Mouse (Mus musculus) gastrocnemius, postnatal 14 days (tissue): ENCODE data around the gene Gm20708. TPM values are rescaled to one million over a fixed set of nuclear protein-coding genes. Genes with fewer than 3 reads are reported as not detected.

Source experiments
- DNase-seq: peaks from one replicate; pipeline ENCODE4 v3.0.0; 2021; ENCODE audit warnings: mixed read lengths
- intact Hi-C: fragments of 180-260 bp; cut with DNase I; formaldehyde crosslinking; loops from one replicate; pipeline ENCODE4 v1.15.1; 2025; ENCODE audit warnings: low total_unique reads
- long read RNA-seq, 2 experiments: library from polyadenylated mRNA; stranded (forward); transcript quantifications; one replicate each; pipeline ENCODE4 v2.0.0; 2021
- total RNA-seq, 2 experiments: library from RNA; stranded (reverse); gene quantifications; 2 replicates each; pipeline ENCODE4 v1.2.3; 2021

Gm20708 gene
- total RNA-seq: 1 to 10 TPM in 1 of 2 experiments, under 1 TPM in 1; 0.73 to 1.5 TPM
- long read RNA-seq, experiment 1, partial matches to known transcripts: 0 of 4 reads
- long read RNA-seq, experiment 1, other reads (novel, unspliced or antisense): 4 of 4 reads
- long read RNA-seq, experiment 2, partial matches to known transcripts: 0 of 10 reads
- long read RNA-seq, experiment 2, other reads (novel, unspliced or antisense): 10 of 10 reads

GRCm38 (mm10) chr11:117809407-117810311, at the start of gene Gm20708, which contains the start of gene Syngr2:
Gm20708 (plus strand) TSS chr11:117809668.
Syngr2 (plus strand) TSS chr11:117809668.
- peak; percentile 75 for DNase-seq
- intact Hi-C loops: no loop called here

- no peak for DNase-seq
- intact Hi-C loops: no loop called here
These were observed 48.9 kb upstream of the Gm20708 start for GRCm38 (mm10) chr11:117760374-117761119.

GRCm38 (mm10) chr11:117761801-117762200, 47.7 kb upstream of the Gm20708 start:
- intact Hi-C loops: no loop called here
- no peak for DNase-seq

GRCm38 (mm10) chr11:117762246-117762645, 47.2 kb upstream of the Gm20708 start:
- DNase-seq: no peak
- intact Hi-C loops: no loop called here

- intact Hi-C loops: no loop called here
- DNase-seq: no peak
These were observed 45.1 kb upstream of the Gm20708 start for GRCm38 (mm10) chr11:117764319-117764718.

GRCm38 (mm10) chr11:117765361-117765760, 44.1 kb upstream of the Gm20708 start:
- intact Hi-C loops: no loop called here
- DNase-seq: no peak

- intact Hi-C loops: no loop called here
- no peak for DNase-seq
These were observed 43.2 kb upstream of the Gm20708 start for GRCm38 (mm10) chr11:117766275-117766674.

GRCm38 (mm10) chr11:117768725-117769682, 40.5 kb upstream of the Gm20708 start:
- intact Hi-C loops: no loop called here
- DNase-seq: no peak

GRCm38 (mm10) chr11:117769683-117770047, 39.8 kb upstream of the Gm20708 start:
- DNase-seq: no peak
- intact Hi-C loops: no loop called here

- no peak for DNase-seq
- intact Hi-C loops: no loop called here
These were observed 39.1 kb upstream of the Gm20708 start for GRCm38 (mm10) chr11:117770407-117770806.

- no peak for DNase-seq
- intact Hi-C loops: no loop called here
These were observed 37.1 kb upstream of the Gm20708 start for GRCm38 (mm10) chr11:117772352-117772751.

GRCm38 (mm10) chr11:117774925-117775324, 34.5 kb upstream of the Gm20708 start:
- intact Hi-C loops: no loop called here
- DNase-seq: no peak

GRCm38 (mm10) chr11:117775540-117775939, 33.9 kb upstream of the Gm20708 start:
- intact Hi-C loops: no loop called here
- no peak for DNase-seq

GRCm38 (mm10) chr11:117776085-117776792, 33.2 kb upstream of the Gm20708 start:
- DNase-seq: no peak
- intact Hi-C loops: no loop called here

- DNase-seq: no peak
- intact Hi-C loops: no loop called here
These were observed 32.4 kb upstream of the Gm20708 start for GRCm38 (mm10) chr11:117777111-117777510.

GRCm38 (mm10) chr11:117778031-117778430, 31.4 kb upstream of the Gm20708 start:
- intact Hi-C loops: no loop called here
- DNase-seq: no peak

GRCm38 (mm10) chr11:117778851-117779433, 30.5 kb upstream of the Gm20708 start:
- intact Hi-C loops: no loop called here
- DNase-seq: no peak
